Mouse (Mus musculus): ENCODE measurements around the gene Abhd4. TPM values are rescaled to one million over a fixed set of nuclear protein-coding genes. Genes with fewer than 3 reads are reported as not detected.

Gene Abhd4
- polyA plus RNA-seq, 1 experiment from 2014 or later = 40.2 TPM

GRCm38 (mm10) chr14:54223315-54224063 is 30.5 kb upstream of the Abhd4 start:
- no peak overlapping the region for H3K4me2 ChIP-seq (replicated peaks; ENCODE audit: low read depth)
- ATAC-seq (ENCODE audit: low FRiP score, low TSS enrichment) = no peak
- 59% methylated on average over 13 of the region's 13 CpGs for WGBS
- no peaks in the 10 kb centered on the region for H3K27me3 ChIP-seq (ENCODE audit: control insufficient read depth, insufficient read depth, low read length)
- H3K9me3 ChIP-seq (ENCODE audit: control insufficient read depth, low read length) = no peaks in the 10 kb centered on the region
- H3K36me3 ChIP-seq (ENCODE audit: control insufficient read depth, insufficient read depth, low read length) = no peaks in the 10 kb centered on the region
- H3K9ac ChIP-seq (ENCODE audit: low read length) = no peak overlapping the region
- H3K4me1 ChIP-seq (replicated peaks; ENCODE audit: control insufficient read depth, insufficient read depth) = peaks cover 5% of the 10 kb centered on the region; the same call in 1 of the 2 replicates
- no peak overlapping the region for H3K27ac ChIP-seq (replicated peaks)
- TF ChIP-seq CTCF (IDR thresholded peaks at IDR 0.05; ENCODE audit: low read depth) (no peak), EP300 (optimal IDR thresholded peaks at IDR 0.05) (no peak)
- H3K4me3 ChIP-seq (ENCODE audit: low read depth, low read length) = no peak overlapping the region
- DNase-seq (ENCODE audit: low spot score) = no peak

GRCm38 (mm10) chr14:54224064-54224417 is 29.9 kb upstream of the Abhd4 start:
- no peak overlapping the region for H3K9ac ChIP-seq (ENCODE audit: low read length)
- H3K4me2 ChIP-seq (replicated peaks; ENCODE audit: low read depth) = no peak overlapping the region
- H3K9me3 ChIP-seq (ENCODE audit: control insufficient read depth, low read length) = no peaks in the 10 kb centered on the region
- H3K4me1 ChIP-seq (replicated peaks; ENCODE audit: control insufficient read depth, insufficient read depth) = peaks cover 5% of the 10 kb centered on the region; the same call in 1 of the 2 replicates
- WGBS = 81% methylated on average over 5 of the region's 5 CpGs
- DNase-seq (ENCODE audit: low spot score) (no peak), ATAC-seq (ENCODE audit: low FRiP score, low TSS enrichment) (no peak)
- no peak overlapping the region for H3K4me3 ChIP-seq (ENCODE audit: low read depth, low read length)
- no peak overlapping the region for H3K27ac ChIP-seq (replicated peaks)
- no peaks in the 10 kb centered on the region for H3K27me3 ChIP-seq (ENCODE audit: control insufficient read depth, insufficient read depth, low read length)
- no peak for TF ChIP-seq EP300 (optimal IDR thresholded peaks at IDR 0.05)
- no peak for TF ChIP-seq CTCF (IDR thresholded peaks at IDR 0.05; ENCODE audit: low read depth)
- no peaks in the 10 kb centered on the region for H3K36me3 ChIP-seq (ENCODE audit: control insufficient read depth, insufficient read depth, low read length)

- no peaks in the 10 kb centered on the region for H3K36me3 ChIP-seq (ENCODE audit: control insufficient read depth, insufficient read depth, low read length)
- WGBS = 58% methylated on average over 16 of the region's 16 CpGs
- no peak for TF ChIP-seq CTCF (IDR thresholded peaks at IDR 0.05; ENCODE audit: low read depth)
- H3K4me1 ChIP-seq (replicated peaks; ENCODE audit: control insufficient read depth, insufficient read depth) = peaks cover 5% of the 10 kb centered on the region; the same call in 1 of the 2 replicates
- H3K9ac ChIP-seq (ENCODE audit: low read length) = no peak overlapping the region
- H3K27ac ChIP-seq (replicated peaks) = no peak overlapping the region
- H3K4me3 ChIP-seq (ENCODE audit: low read depth, low read length) = no peak overlapping the region
- no peaks in the 10 kb centered on the region for H3K27me3 ChIP-seq (ENCODE audit: control insufficient read depth, insufficient read depth, low read length)
- no peak for ATAC-seq (ENCODE audit: low FRiP score, low TSS enrichment)
- DNase-seq (ENCODE audit: low spot score) = no peak
- H3K4me2 ChIP-seq (replicated peaks; ENCODE audit: low read depth) = no peak overlapping the region
- no peaks in the 10 kb centered on the region for H3K9me3 ChIP-seq (ENCODE audit: control insufficient read depth, low read length)
Observed at GRCm38 (mm10) chr14:54224484-54225467, 29.2 kb upstream of the Abhd4 start.

- ATAC-seq (ENCODE audit: low FRiP score, low TSS enrichment) (no peak), DNase-seq (ENCODE audit: low spot score) (no peak)
- no peak overlapping the region for H3K9ac ChIP-seq (ENCODE audit: low read length)
- H3K9me3 ChIP-seq (ENCODE audit: control insufficient read depth, low read length) = no peaks in the 10 kb centered on the region
- no peaks in the 10 kb centered on the region for H3K36me3 ChIP-seq (ENCODE audit: control insufficient read depth, insufficient read depth, low read length)
- H3K4me3 ChIP-seq (ENCODE audit: low read depth, low read length) = no peak overlapping the region
- no peak overlapping the region for H3K4me2 ChIP-seq (replicated peaks; ENCODE audit: low read depth)
- peaks cover 5% of the 10 kb centered on the region; the same call in 1 of the 2 replicates for H3K4me1 ChIP-seq (replicated peaks; ENCODE audit: control insufficient read depth, insufficient read depth)
- H3K27me3 ChIP-seq (ENCODE audit: control insufficient read depth, insufficient read depth, low read length) = no peaks in the 10 kb centered on the region
- H3K27ac ChIP-seq (replicated peaks) = no peak overlapping the region
- TF ChIP-seq EP300 (optimal IDR thresholded peaks at IDR 0.05) (no peak), CTCF (IDR thresholded peaks at IDR 0.05; ENCODE audit: low read depth) (no peak)
- 95% methylated on average over 11 of the region's 11 CpGs for whole genome bisulfite sequencing
Observed at GRCm38 (mm10) chr14:54225725-54226124, 28.3 kb upstream of the Abhd4 start.

- peak overlapping the region; percentile 32 for H3K4me3 ChIP-seq (ENCODE audit: low read depth, low read length)
- peak overlapping the region; percentile 60 for H3K4me2 ChIP-seq (replicated peaks; ENCODE audit: low read depth)
- no peak overlapping the region; the same call in 1 of the 2 replicates for H3K9ac ChIP-seq (ENCODE audit: low read length)
- peak overlapping the region; percentile 58 for H3K27ac ChIP-seq (replicated peaks)
- H3K27me3 ChIP-seq (ENCODE audit: control insufficient read depth, insufficient read depth, low read length) = no peaks in the 10 kb centered on the region
- WGBS = 15% methylated on average over 16 of the region's 16 CpGs
- peak; percentile 79 for DNase-seq (ENCODE audit: low spot score)
- ATAC-seq (ENCODE audit: low FRiP score, low TSS enrichment) = peak; percentile 72
- peaks cover 5% of the 10 kb centered on the region; the same call in 1 of the 2 replicates for H3K4me1 ChIP-seq (replicated peaks; ENCODE audit: control insufficient read depth, insufficient read depth)
- no peaks in the 10 kb centered on the region for H3K9me3 ChIP-seq (ENCODE audit: control insufficient read depth, low read length)
- no peaks in the 10 kb centered on the region for H3K36me3 ChIP-seq (ENCODE audit: control insufficient read depth, insufficient read depth, low read length)
- TF ChIP-seq CTCF (IDR thresholded peaks at IDR 0.05; ENCODE audit: low read depth) = no peak
Observed at GRCm38 (mm10) chr14:54226911-54227811, 26.8 kb upstream of the Abhd4 start.

Measured in stomach, postnatal 0 days (tissue).